Mouse (Mus musculus) cerebellum, adult 18-20 months (tissue): ENCODE data around the gene Vapa.
A peak's percentile ranks its signal among the peaks of the same experiment; 100 is the strongest.

Source experiments
- DNase-seq, 2 experiments: peaks; one replicate each; pipeline ENCODE4 v3.0.0; 2021

Vapa gene

DNA sequence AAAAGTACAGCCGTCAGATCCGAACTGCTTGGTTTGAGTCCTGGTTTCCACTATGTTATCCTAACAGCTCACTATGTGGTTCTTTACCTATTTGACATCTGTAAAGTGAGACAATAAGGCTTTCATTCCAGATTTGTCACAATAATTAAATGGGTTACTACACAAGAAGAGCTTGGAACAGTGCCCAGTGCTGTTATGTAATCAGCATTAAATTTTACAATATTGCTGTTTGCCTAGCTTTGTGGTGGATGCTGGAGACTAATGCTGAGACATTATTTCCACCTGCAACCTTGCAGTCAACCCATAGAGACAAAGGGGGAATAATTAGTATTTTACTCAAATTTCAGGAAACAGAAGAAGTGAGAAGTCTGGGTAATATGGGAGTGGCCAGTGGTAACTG, 5.1 kb upstream of the Vapa start:
- no peak for DNase-seq

DNA sequence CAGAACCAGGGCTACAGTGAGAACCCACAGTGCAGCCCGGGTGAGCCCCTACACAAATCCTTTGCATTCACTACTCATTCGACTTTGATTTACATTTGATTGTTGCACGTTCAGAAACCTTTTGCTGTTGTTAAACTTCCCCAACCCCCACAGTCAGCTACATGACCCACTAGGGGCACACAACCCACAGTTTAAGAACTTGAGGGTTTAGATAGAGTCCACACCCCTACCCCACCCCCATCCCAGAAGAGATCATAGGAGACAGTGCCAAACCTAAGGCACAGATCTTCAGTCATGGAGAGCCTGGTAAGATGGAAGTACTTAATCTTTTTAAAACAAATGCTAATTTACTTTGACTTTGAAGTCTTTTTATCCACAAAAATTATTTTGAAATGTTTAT, 2.3 kb upstream of the Vapa start:
- DNase-seq, result no peak

- no peak for DNase-seq
Measured at GRCm38 (mm10) chr17:65614431-65614830, 1.1 kb upstream of the Vapa start.

- DNase-seq, result no peak
Measured at GRCm38 (mm10) chr17:65613142-65613462, 253 bp downstream of the Vapa start.

DNA sequence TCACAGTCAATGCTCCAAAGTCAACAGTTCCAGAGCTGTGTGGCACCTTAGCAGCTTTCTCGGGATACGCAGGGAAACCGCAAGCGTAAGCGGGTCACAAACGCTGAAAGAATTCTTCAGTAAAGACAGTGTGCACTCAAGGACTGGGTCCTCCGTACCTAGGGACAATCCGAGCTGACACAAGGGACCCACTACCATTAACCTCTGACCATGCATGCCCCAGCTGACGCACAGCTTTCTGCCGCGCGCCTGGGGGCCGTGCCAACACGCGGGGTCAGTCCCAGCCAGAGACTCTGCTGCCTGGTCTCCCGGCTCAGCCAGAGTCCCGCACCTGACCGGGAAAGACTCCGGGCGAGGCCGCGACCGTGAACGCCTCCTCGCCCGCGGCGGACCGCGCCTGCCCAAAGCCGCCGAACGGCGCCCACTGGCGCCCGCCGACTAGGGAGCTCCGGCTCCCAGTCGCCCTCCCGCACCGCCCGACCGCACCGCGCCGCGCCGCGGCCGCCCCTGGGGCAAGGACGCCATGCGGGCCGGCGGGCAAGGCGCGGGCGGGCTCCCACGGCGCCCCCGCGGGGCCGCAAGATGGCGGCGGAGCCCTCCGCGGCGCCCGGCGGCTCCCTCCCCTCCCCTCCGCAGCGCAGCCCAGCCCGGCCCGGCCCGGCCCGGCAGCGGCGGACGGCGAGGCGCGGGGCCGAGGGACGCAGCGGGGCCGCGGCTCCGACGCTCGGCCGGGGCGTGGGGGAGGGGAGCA, 789 bp downstream of the Vapa start:
- DNase-seq, result peak; percentile 51 to 65

GRCm38 (mm10) chr17:65611721-65612120, 1.6 kb downstream of the Vapa start:
- no peak for DNase-seq

GRCm38 (mm10) chr17:65608743-65609142, 4.6 kb downstream of the Vapa start:
- no peak for DNase-seq

- no peak for DNase-seq
Measured at GRCm38 (mm10) chr17:65608312-65608687, 5.1 kb downstream of the Vapa start.

GRCm38 (mm10) chr17:65607574-65608311, 5.6 kb downstream of the Vapa start:
- DNase-seq, result no peak

DNA sequence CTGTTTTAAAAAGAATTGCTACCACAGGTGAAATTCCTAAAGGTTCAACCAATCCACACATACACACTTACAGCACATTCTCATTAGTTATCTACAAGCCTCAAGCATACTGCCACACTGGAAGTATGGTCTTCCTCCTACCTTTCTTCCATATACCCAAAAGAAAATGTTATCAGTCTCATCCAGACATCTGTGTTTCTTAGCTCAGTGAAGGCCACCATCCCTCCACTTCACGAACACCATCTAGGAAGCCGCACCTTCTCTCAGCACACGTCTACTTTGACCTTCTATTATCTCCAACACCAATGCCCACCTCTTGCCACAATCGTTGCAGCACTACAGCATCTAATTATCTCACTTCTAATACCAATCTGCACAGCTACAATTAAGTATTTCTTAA, 7.3 kb downstream of the Vapa start:
- no peak for DNase-seq

DNA sequence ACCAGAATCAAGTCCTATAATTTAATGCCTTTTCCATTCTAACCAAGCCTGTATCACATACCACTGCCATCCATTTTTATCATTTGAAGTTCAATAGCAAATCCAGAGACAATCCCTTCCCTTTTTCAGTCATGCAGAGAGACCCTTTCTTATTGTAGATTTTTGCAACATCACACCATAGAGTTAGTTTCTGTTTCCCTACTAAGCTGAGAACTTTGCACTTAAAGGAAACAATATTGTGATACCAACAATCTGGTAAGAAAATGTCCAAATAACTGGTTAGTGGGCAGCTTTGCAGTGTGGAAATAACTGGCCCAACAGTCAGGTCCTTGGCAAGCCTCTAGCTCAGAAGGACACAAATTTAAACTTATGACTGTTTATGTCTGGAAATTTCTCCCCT, 8.5 kb downstream of the Vapa start:
- DNase-seq, result no peak

DNA sequence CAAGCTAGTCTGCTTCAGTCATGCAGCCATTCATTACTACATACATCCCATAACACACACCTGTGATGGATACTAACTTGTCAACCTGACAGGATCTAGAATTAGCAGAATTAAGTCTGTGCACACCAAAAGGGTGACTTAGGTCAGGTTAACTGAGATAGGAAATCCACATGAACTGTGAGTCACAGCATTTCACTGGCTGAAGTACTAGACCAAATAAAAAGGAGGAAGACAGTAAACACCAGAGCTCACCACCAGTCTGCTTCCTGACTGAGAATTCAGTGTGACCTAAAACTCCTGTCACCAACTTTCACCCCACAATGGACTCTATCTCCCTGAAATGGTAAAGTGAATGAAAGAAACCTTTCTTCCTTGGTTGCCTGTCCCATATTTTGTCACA, 9.0 kb downstream of the Vapa start:
- DNase-seq, result no peak

DNA sequence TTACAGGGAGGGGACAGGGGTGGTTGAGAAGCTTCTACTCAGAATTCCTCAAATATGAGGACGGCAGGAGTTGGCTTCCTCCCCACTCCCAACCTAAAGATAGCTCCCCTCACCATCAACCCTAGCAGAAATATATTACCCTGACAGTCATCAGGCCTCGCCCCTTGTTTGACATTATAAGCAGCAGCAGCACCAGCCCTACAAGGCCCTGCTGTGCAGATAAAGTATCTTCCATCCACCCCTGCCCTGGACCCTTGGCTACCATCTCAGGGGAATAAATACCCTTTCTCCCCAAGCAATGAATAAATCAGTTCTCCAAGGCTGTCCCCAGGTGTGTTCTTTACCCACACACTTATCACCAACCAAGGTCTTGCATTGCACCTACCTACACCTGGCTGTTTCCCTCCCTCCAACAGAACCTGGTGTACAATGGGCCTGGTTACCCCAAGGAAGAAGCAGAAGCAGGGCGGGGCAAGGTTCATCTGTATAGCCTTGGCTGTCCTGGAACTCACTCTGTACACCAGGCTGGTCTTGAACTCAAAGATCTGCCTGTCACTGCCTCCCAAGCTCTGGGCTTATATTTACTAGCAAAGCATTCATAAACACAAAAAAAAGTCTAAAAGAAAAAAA, 15.4 kb downstream of the Vapa start:
- no peak for DNase-seq

DNA sequence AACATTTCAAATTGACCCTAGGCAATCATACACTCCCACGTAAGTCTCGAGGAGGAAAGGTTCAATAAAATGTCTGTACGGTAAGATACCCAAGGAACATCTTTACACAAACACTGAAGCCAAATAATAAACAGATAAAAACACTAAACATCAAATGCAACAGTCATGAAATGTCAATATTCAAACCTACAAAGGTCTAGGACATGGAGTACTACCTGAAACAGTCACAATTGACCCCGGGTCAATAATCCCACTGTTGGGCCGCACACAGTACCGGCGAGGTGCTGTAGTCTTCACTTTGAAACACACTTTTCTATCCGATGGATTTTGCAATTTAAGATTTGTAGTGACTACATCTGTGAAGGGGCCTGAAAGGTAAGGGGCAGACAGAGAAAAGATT, 18.7 kb downstream of the Vapa start:
- no peak for DNase-seq

DNA sequence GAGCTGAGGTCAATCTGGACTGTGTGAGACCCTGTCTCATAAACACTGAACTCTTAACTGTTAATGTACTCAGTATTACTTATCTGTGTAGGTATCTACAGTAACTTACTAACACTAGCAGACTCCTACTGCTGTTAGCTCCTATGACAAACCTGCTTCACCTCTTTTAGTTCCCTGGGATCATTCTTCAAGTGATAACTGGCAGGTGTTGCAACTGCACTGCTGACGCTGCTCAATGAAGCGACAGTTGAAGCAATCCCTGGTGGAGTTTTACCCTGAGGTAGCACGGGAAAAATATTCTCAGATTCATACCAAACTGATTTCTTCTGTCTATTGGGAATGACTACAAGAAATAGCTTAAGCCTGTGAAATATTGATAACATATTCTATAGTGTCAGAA, 26.5 kb downstream of the Vapa start:
- DNase-seq, result no peak

- DNase-seq, result no peak
Measured at GRCm38 (mm10) chr17:65581440-65581839, 31.9 kb downstream of the Vapa start.

- no peak for DNase-seq
Measured at GRCm38 (mm10) chr17:65579766-65580165, 33.6 kb downstream of the Vapa start.

DNA sequence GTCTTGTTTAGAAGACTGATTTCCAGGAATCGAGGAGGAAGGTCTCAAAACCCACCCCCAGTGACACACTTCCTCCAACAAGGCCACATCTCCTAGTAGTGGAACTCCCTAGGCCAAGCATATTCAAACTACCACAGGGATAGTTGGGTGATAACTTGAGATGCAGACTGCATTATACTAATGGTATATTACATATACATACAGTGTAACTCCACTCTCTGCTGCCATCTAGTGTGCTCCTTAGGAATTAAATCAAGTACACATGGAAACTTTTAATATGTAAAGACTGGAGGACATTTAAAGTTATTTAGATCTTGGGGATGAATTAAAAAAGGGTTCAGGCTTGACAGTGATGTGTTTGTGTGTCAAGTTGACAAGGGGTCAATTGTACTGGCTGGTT, 38.0 kb downstream of the Vapa start:
- DNase-seq, result no peak

DNA sequence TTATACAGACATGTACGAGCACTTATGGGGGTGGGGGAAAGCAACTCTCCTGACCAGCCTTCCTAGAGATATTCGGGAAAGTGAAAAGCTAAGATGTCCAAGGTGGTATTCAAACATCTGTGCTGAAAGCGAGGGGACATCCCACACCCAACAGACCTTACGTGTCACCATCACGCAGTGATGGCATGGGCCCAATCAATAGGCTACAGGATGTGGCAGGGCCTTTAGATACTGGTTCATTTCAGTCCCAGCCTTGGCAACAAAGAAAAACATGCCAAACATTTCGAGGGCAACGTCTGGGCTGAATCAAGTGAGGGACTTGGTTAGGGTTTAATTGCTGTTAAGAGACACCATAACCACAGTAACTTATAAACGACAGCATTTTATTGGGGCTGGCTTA, 38.5 kb downstream of the Vapa start:
- DNase-seq, result no peak

DNA sequence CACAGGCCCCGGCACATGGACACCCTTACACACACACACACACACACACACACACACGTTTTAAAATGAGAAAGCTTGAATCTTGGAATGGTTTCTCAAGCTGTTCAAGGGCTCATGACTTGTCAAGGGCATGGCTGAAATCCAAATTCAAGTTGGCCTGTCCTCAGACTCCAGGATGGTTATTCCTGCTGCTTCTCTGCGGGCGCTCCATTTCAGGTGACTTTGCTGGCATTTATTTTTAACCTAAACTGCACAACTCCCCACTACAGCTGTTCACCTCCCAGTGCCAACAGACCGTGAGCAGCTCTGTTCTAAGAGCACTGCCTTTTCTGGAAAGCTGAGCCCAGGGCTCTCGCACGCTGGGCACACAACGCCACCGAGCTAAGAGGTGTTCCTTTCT, 41.5 kb downstream of the Vapa start:
- peak; percentile 22 for DNase-seq

- DNase-seq, result no peak
Measured at GRCm38 (mm10) chr17:65571466-65571865, 41.9 kb downstream of the Vapa start.

DNA sequence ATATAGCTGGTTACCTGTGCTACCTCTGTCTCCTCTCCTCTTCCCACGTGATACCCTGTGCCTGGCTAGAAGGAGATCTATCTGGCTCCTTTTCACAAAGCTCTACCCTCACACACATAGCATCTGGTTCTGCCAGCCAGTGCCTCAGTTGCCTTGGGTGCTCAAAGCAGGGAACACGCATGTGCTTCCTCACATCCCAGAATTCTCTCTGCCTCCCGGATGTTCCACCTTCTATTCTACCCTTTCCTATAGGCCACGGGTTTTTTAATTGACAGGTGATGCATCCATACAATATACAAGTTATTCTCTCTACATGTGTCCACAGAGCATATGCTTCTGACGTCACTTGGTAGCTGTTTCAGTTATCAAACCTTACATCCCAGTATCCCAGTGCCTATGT, 49.2 kb downstream of the Vapa start:
- DNase-seq, result no peak

DNA sequence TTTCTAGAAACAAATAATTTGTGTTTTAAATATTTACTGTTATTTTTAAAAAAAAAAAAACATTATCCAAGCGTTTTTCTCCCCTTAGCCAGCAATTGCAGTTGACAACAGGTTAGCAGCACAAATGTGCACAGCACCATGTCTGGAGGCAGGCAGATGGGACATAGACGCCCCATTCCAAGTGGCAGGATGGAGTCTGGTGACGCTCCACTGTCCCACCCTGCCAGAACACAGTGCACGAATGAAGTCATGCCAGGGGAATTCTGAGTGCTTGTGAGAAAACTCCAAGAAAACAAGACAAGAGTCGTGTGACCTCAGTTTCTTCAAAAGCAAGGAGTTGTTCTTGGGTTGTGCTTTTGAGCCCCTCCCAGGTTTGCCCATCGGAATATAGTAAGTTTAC, 50.0 kb downstream of the Vapa start:
- DNase-seq, result no peak

- DNase-seq, result peak; percentile 65 to 67
Measured at GRCm38 (mm10) chr17:65562761-65563160, 50.6 kb downstream of the Vapa start.
